Mouse (Mus musculus) limb, embryonic 14.5 days (tissue): ENCODE results near the gene Il1rapl2. TPM values are rescaled to one million over a fixed set of nuclear protein-coding genes. Genes with fewer than 3 reads are reported as not detected.

ENCODE experiments used
- ATAC-seq: fragments of 200-750 bp; cut with Nextera tagmentation; 2 replicates; pipeline ENCODE4 v1.8.0; 2017; ENCODE audit warnings: low read depth, moderate number of reproducible peaks, moderate TSS enrichment; ENCODE audit not compliant: low FRiP score
- DNase-seq: peaks from one replicate; pipeline ENCODE4 v3.0.0-alpha.2; 2015; ENCODE audit warnings: low spot score
- H3K27ac ChIP-seq: fragments of 300-500 bp; sonication (generic); replicated peaks from 2 replicates; pipeline ENCODE4 v1.5.1; 2014; ENCODE audit warnings: low read depth, mild to moderate bottlenecking, low read length, moderate library complexity, mixed read lengths
- H3K27me3 ChIP-seq: fragments of 300-500 bp; sonication (generic); 2 replicates; pipeline ENCODE4 v1.6.1; 2014; ENCODE audit warnings: low read length, mixed read lengths; ENCODE audit not compliant: control insufficient read depth, insufficient read depth
- H3K36me3 ChIP-seq: fragments of 300-500 bp; sonication (generic); 2 replicates; pipeline ENCODE4 v1.6.1; 2014; ENCODE audit warnings: mild to moderate bottlenecking, low read length, moderate library complexity, mixed read lengths; ENCODE audit not compliant: control insufficient read depth, insufficient read depth
- H3K4me1 ChIP-seq: fragments of 300-500 bp; sonication (generic); 2 replicates; pipeline ENCODE4 v1.6.1; 2014; ENCODE audit warnings: antibody characterized with exemption, low read length, mixed read lengths; ENCODE audit not compliant: control insufficient read depth, insufficient read depth
- H3K4me2 ChIP-seq: fragments of 300-500 bp; sonication (generic); replicated peaks from 2 replicates; pipeline ENCODE4 v1.6.1; 2014; ENCODE audit warnings: low read depth, mild to moderate bottlenecking, low read length, moderate library complexity; ENCODE audit not compliant: severe bottlenecking
- H3K4me3 ChIP-seq: fragments of 300-500 bp; sonication (generic); replicated peaks from 2 replicates; pipeline ENCODE4 v1.5.1; 2014; ENCODE audit warnings: low read length
- H3K9ac ChIP-seq: fragments of 300-500 bp; sonication (generic); 2 replicates; pipeline ENCODE4 v1.6.1; 2014; ENCODE audit warnings: mild to moderate bottlenecking, low read depth, low read length, moderate library complexity; ENCODE audit not compliant: severe bottlenecking
- H3K9me3 ChIP-seq: fragments of 300-500 bp; sonication (generic); 2 replicates; pipeline ENCODE4 v1.6.1; 2016; ENCODE audit warnings: low read length; ENCODE audit not compliant: control insufficient read depth
- POLR2A ChIP-seq: fragments of 200-500 bp; IDR thresholded peaks from 2 replicates; pipeline ENCODE4 v1.8.0; 2012; ENCODE audit warnings: inconsistent platforms, mild to moderate bottlenecking, moderate library complexity, borderline replicate concordance; ENCODE audit not compliant: insufficient read depth, insufficient read length; ENCODE audit errors: extremely low read depth
- WGBS: fragments of 180-500 bp; shearing (Covaris S2); extraction: QIAGEN DNeasy Blood & Tissue Kit; methylation state at CpG from one replicate; pipeline ENCODE4 v1.1.7; 2014; 5-methylcytosine and 5-hydroxymethylcytosine counted together
- polyA plus RNA-seq, 2 experiments: library from polyadenylated mRNA; depleted of rRNA in 1 of 2; stranded (reverse) in 1 of 2; unstranded in 1 of 2; fragments of >200 nt; fragmentation: Nextera tagmentation in 1 of 2; extraction: Ambion mirVana in 1 of 2; gene quantifications; 2 replicates each; pipeline versions ENCODE4 v1.2.1 to v1.2.3; 2012 to 2014

Gene Il1rapl2
- polyA plus RNA-seq, 2 experiments: 0.55 to 1.1 TPM

DNA sequence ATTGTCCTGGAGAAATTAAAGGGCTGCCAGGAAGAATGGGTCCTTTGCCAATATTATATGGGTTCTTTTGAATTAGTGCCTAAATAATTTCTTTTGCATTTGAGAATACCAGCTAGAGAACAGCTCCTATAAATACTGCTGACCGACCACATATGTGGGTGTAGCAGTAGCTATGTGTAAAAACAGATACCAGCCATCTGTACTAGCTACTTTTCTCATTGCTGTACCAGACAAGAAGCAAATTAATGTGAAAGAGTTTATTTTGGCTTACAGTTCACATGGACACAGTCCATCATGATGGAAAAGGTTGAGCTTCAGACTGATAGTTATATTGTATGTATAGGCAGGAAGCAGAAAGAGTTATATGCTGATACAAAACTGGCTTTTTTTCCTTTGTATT, 377.3 kb downstream of the Il1rapl2 start:
- H3K4me3 ChIP-seq: no peak overlapping the region
- no peak overlapping the region for H3K9ac ChIP-seq
- no peaks in the 10 kb centered on the region for H3K9me3 ChIP-seq
- H3K27ac ChIP-seq: no peak overlapping the region
- no peak for TF ChIP-seq POLR2A
- ATAC-seq (no peak), DNase-seq (no peak)
- no peaks in the 10 kb centered on the region for H3K27me3 ChIP-seq
- H3K4me2 ChIP-seq: no peak overlapping the region
- no peaks in the 10 kb centered on the region for H3K4me1 ChIP-seq
- WGBS: 63% methylated on average over 1 of the region's 1 CpGs
- no peaks in the 10 kb centered on the region for H3K36me3 ChIP-seq

DNA sequence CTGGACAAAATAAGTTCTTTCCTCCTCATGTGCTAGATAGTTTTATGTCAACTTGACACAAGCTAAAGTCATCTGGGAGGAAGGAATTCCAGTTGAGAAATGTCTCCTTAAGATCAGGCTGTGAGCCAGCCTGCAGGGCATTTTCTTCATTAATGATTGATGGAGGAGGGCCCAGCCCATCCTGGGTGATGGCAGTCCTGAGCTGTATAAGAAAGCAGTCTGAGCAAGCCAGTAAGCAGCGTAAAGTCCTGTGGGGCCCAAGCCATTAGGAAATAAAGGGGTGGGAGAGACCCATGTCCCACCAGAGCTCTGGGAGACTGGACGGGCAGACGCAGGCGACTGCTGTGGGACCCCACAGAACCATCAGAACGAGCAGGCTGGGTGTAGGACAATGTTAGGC, 400.9 kb downstream of the Il1rapl2 start:
- ATAC-seq (no peak), DNase-seq (no peak)
- Histone ChIP-seq H3K4me3 (no peak overlapping the region), H3K27me3 (no peaks in the 10 kb centered on the region), H3K4me2 (no peak overlapping the region), H3K4me1 (no peaks in the 10 kb centered on the region), H3K36me3 (no peaks in the 10 kb centered on the region), H3K27ac (no peak overlapping the region), H3K9me3 (no peaks in the 10 kb centered on the region), H3K9ac (no peak overlapping the region)
- 73% methylated on average over 4 of the region's 5 CpGs for WGBS
- TF ChIP-seq POLR2A: no peak

DNA sequence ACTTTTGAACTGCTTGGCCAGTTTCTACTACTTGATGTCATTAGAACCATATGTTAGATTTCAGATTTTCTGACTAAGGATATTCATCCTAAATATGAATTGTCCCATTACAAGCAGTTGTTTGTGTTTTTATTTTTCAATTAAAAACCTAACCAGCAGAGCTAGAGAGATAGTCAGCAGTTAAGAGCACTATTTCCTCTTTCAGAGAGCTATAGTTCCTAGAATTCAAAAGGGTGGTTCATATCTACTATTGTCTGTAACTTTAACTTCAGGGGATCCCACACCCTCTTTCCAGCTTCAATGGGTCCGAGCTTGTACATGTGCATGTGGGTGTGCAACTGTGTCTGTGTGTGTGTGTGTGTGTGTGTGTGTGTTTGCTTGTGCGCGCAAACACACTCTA, 472.7 kb downstream of the Il1rapl2 start:
- Histone ChIP-seq H3K9me3 (no peaks in the 10 kb centered on the region), H3K4me1 (no peaks in the 10 kb centered on the region), H3K27ac (no peak overlapping the region), H3K9ac (no peak overlapping the region), H3K27me3 (no peaks in the 10 kb centered on the region), H3K4me3 (no peak overlapping the region), H3K4me2 (no peak overlapping the region), H3K36me3 (no peaks in the 10 kb centered on the region)
- 93% methylated on average over 3 of the region's 3 CpGs for WGBS
- no peak for TF ChIP-seq POLR2A
- DNase-seq (no peak), ATAC-seq (no peak)

GRCm38 (mm10) chrX:138103954-138104353, 533.5 kb downstream of the Il1rapl2 start:
- Histone ChIP-seq H3K9me3 (no peaks in the 10 kb centered on the region), H3K4me1 (no peaks in the 10 kb centered on the region), H3K27me3 (no peaks in the 10 kb centered on the region), H3K4me2 (no peak overlapping the region), H3K4me3 (no peak overlapping the region), H3K9ac (no peak overlapping the region), H3K36me3 (no peaks in the 10 kb centered on the region), H3K27ac (no peak overlapping the region)
- ATAC-seq: no peak
- 32% methylated on average over 6 of the region's 6 CpGs for WGBS
- TF ChIP-seq POLR2A: no peak
- peak; percentile 3 for DNase-seq

DNA sequence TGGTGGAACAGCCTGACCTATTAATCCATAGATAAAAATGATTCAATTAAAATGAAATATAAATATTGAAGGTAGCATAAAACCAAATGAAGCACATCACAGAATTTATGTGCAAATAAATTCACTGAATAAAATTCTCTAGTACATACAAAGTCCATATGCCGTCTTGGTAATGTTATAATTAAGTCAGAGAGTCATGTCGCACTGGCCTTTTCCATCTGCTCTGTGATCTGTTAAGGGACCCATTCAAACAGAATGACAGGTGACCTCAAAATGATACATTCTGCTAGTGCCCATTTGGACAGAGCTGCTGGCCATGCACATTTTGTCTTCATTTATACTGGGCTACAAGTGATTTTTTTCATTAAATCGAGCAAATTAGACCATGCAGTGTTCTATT, 534.3 kb downstream of the Il1rapl2 start:
- Histone ChIP-seq H3K27me3 (no peaks in the 10 kb centered on the region), H3K9ac (no peak overlapping the region), H3K4me2 (no peak overlapping the region), H3K4me1 (no peaks in the 10 kb centered on the region), H3K4me3 (no peak overlapping the region), H3K9me3 (no peaks in the 10 kb centered on the region), H3K36me3 (no peaks in the 10 kb centered on the region), H3K27ac (no peak overlapping the region)
- no peak for TF ChIP-seq POLR2A
- whole genome bisulfite sequencing: 37% methylated on average over 3 of the region's 3 CpGs
- no peak for DNase-seq
- ATAC-seq: no peak

DNA sequence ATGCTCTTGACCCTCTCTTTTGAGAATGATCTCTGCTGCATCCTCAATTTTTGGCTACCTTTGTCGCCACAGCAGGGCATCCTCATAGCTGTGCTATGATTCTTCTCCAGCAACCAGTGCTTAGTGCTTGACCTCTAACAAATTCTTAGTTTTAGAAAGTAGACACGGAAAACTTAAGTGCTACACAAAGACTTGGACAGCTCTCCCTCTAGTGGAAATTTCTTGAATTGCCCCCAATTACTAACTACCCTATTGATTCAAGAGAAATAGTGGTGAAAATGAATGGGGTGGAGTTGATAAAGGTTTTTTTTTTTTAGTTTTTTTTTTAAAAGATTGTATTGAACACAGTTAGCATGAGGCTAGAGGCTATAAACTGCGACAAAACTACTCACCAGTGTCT, 599.7 kb downstream of the Il1rapl2 start:
- no peak for TF ChIP-seq POLR2A
- 15% methylated on average over 3 of the region's 3 CpGs for WGBS
- peak; percentile 42 for DNase-seq

More for the DNA sequence above, 599.7 kb downstream of the Il1rapl2 start:
- no peak overlapping the region for H3K4me2 ChIP-seq
- H3K9ac ChIP-seq: no peak overlapping the region
- no peaks in the 10 kb centered on the region for H3K4me1 ChIP-seq
- no peaks in the 10 kb centered on the region for H3K9me3 ChIP-seq
- no peak overlapping the region for H3K27ac ChIP-seq
- H3K4me3 ChIP-seq: no peak overlapping the region
- H3K27me3 ChIP-seq: no peaks in the 10 kb centered on the region
- no peak for ATAC-seq
- no peaks in the 10 kb centered on the region for H3K36me3 ChIP-seq
